ENCODE assay signal across 35 mouse cellular contexts in the genomic region with DNA sequence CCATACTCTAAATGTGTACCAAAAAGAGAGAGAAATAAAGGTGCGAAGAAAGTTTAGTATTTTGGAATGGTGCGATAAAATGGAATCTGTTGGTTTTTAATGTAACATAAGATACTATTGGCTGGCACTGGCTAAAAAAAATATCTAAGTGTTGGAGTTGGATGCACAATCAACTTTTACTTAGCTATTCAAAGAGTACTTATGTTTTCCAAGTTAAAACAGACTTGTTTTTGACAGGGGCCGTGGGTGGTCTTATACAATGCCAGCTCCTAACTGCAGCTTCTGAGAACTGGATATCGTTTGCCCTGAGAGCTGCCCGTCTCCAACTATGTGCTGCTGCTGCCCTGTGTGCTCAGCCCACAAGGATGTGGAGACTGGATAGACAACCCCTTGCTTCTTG.
"Had no signal": no experiment of that assay in that cellular context is flagged by ENCODE, and none has a peak within 500 bp of the region (broad histone marks: within the 10 kb centered on the region; RNA-seq: fewer than 3 reads in every experiment).

No protein-coding gene starts in this region.

- H3K9ac ChIP-seq: heart, embryonic 12.5 days; heart, embryonic 13.5 days; heart, embryonic 15.5 days; hindbrain, embryonic 12.5 days; hindbrain, embryonic 13.5 days; hindbrain, embryonic 14.5 days; hindbrain, embryonic 15.5 days; intestine, embryonic 15.5 days; kidney, embryonic 15.5 days had no signal

- H3K27me3 ChIP-seq: heart, embryonic 12.5 days; heart, embryonic 13.5 days; heart, embryonic 15.5 days; hindbrain, embryonic 12.5 days; hindbrain, embryonic 13.5 days; hindbrain, embryonic 15.5 days; intestine, embryonic 15.5 days; kidney, embryonic 15.5 days had no signal

- H3K4me2 ChIP-seq: heart, embryonic 11.5 days; heart, embryonic 12.5 days; heart, embryonic 13.5 days; heart, embryonic 15.5 days; hindbrain, embryonic 12.5 days; hindbrain, embryonic 13.5 days; hindbrain, embryonic 14.5 days; hindbrain, embryonic 15.5 days; intestine, embryonic 15.5 days; kidney, embryonic 15.5 days had no signal

- ATAC-seq: hindbrain, embryonic 16.5 days; hindbrain, postnatal 0 days; inflammation-experienced regulatory T-cells, adult 6 months; intestine, embryonic 15.5 days; intestine, embryonic 16.5 days; intestine, postnatal 0 days had no signal

- H3K27ac ChIP-seq: heart, embryonic 10.5 days; heart, embryonic 13.5 days; heart, embryonic 15.5 days; hindbrain, embryonic 10.5 days; hindbrain, embryonic 12.5 days; hindbrain, embryonic 13.5 days; hindbrain, embryonic 14.5 days; hindbrain, embryonic 15.5 days; hindbrain, postnatal 0 days; intestine, embryonic 15.5 days; kidney, embryonic 15.5 days; kidney, postnatal 0 days had no signal

- H3K9me3 ChIP-seq: heart, embryonic 10.5 days; heart, embryonic 12.5 days; heart, embryonic 13.5 days; heart, embryonic 15.5 days; hindbrain, embryonic 10.5 days; hindbrain, embryonic 12.5 days; hindbrain, embryonic 13.5 days; hindbrain, embryonic 15.5 days; intestine, embryonic 15.5 days; kidney, embryonic 15.5 days had no signal

- DNase-seq: heart, postnatal 10 days; heart, postnatal 14 days; heart, postnatal 36 days; heart, postnatal 4 days; kidney, adult 11 months; kidney, adult 18-20 months; kidney, adult 2 months; kidney, adult 8-10 months; kidney, adult 9 months; kidney, postnatal 10 days; kidney, postnatal 14 days; kidney, postnatal 25 days; kidney, postnatal 36 days; kidney, postnatal 4 days; layer of hippocampus, adult 9-11 months; layer of hippocampus, postnatal 36 days had no signal

- H3K4me1 ChIP-seq: heart, embryonic 10.5 days; heart, embryonic 12.5 days; heart, embryonic 13.5 days; heart, embryonic 15.5 days; hindbrain, embryonic 10.5 days; hindbrain, embryonic 12.5 days; hindbrain, embryonic 13.5 days; hindbrain, embryonic 15.5 days; intestine, embryonic 15.5 days; kidney, embryonic 15.5 days had no signal

- H3K4me3 ChIP-seq: heart, embryonic 10.5 days; heart, embryonic 12.5 days; heart, embryonic 13.5 days; heart, embryonic 15.5 days; hindbrain, embryonic 10.5 days; hindbrain, embryonic 12.5 days; hindbrain, embryonic 13.5 days; hindbrain, embryonic 15.5 days; intestine, embryonic 15.5 days; kidney, embryonic 15.5 days; layer of hippocampus, adult 2 months had no signal
